Mouse (Mus musculus) erythroblast, adult 5-6 weeks (primary cell): ENCODE data around the gene Slc35b1. TPM values are rescaled to one million over a fixed set of nuclear protein-coding genes. Genes with fewer than 3 reads are reported as not detected.

ENCODE experiments used
- ATAC-seq: replicated peaks from 2 replicates; pipeline ENCODE4 v1.8.0; 2016; ENCODE audit warnings: moderate number of reproducible peaks, mild to moderate bottlenecking, moderate TSS enrichment, inconsistent platforms; ENCODE audit not compliant: poor library complexity, low FRiP score, severe bottlenecking
- total RNA-seq, 2 experiments: library from RNA; stranded (forward) in 1 of 2; stranded (reverse) in 1 of 2; fragments of 150-400 nt in 1 of 2; fragments of 200-764, 138-1000 nt in 1 of 2; gene quantifications; 2 replicates each; pipeline versions ENCODE4 v1.2.3 to v1.2.4; 2015 to 2017; ENCODE audit warnings: low replicate concordance in 2 of 2

The Slc35b1 gene
- total RNA-seq (2015; ENCODE audit: low replicate concordance), result 20.8 and 23.0 TPM in 2 replicates
- 31.4 and 40.6 TPM in 2 replicates for total RNA-seq (2017; ENCODE audit: low replicate concordance)

GRCm38 (mm10) chr11:95384319-95384972 lies at the start of gene Slc35b1:
Gene Slc35b1, plus strand, starts transcription at chr11:95384692.
- ATAC-seq, result peak; percentile 84

- peak; percentile 62 for ATAC-seq
Measured at GRCm38 (mm10) chr11:95336568-95337128, 47.8 kb upstream of the Slc35b1 start, which contains the start of gene Fam117a. Gene Fam117a, plus strand, starts transcription at chr11:95337018.

- ATAC-seq, result peak; percentile 31
Measured at GRCm38 (mm10) chr11:95337129-95337813, 47.2 kb upstream of the Slc35b1 start.

GRCm38 (mm10) chr11:95337846-95338342 lies 46.6 kb upstream of the Slc35b1 start:
- ATAC-seq, result no peak

GRCm38 (mm10) chr11:95339471-95340021 lies 44.9 kb upstream of the Slc35b1 start:
- peak; percentile 60 for ATAC-seq

GRCm38 (mm10) chr11:95340259-95340658 lies 44.2 kb upstream of the Slc35b1 start:
- no peak for ATAC-seq

GRCm38 (mm10) chr11:95340664-95341063 lies 43.8 kb upstream of the Slc35b1 start:
- no peak for ATAC-seq

GRCm38 (mm10) chr11:95343180-95343579 lies 41.3 kb upstream of the Slc35b1 start:
- ATAC-seq, result no peak

- ATAC-seq, result no peak
Measured at GRCm38 (mm10) chr11:95344181-95344580, 40.3 kb upstream of the Slc35b1 start.

- no peak for ATAC-seq
Measured at GRCm38 (mm10) chr11:95350289-95350688, 34.2 kb upstream of the Slc35b1 start.

GRCm38 (mm10) chr11:95350960-95351359 lies 33.5 kb upstream of the Slc35b1 start:
- no peak for ATAC-seq

GRCm38 (mm10) chr11:95352686-95353085 lies 31.8 kb upstream of the Slc35b1 start:
- ATAC-seq, result no peak

- no peak for ATAC-seq
Measured at GRCm38 (mm10) chr11:95353226-95353625, 31.3 kb upstream of the Slc35b1 start.

- no peak for ATAC-seq
Measured at GRCm38 (mm10) chr11:95354228-95354944, 30.1 kb upstream of the Slc35b1 start.

GRCm38 (mm10) chr11:95354945-95355660 lies 29.4 kb upstream of the Slc35b1 start:
- ATAC-seq, result no peak

- ATAC-seq, result no peak
Measured at GRCm38 (mm10) chr11:95355661-95356011, 28.9 kb upstream of the Slc35b1 start.

- ATAC-seq, result peak; percentile 40
Measured at GRCm38 (mm10) chr11:95356039-95356438, 28.5 kb upstream of the Slc35b1 start.

- ATAC-seq, result peak; percentile 78
Measured at GRCm38 (mm10) chr11:95356469-95357273, 27.8 kb upstream of the Slc35b1 start.
